8 mouse cellular contexts compared by ENCODE assay signal in genomic region chr13:88821440-88822331, GRCm38 (mm10). TPM values are rescaled to one million over a fixed set of nuclear protein-coding genes. Genes with fewer than 3 reads are reported as not detected.
DNase-seq lines count a peak whose midpoint lies in the region; ATAC-seq and TF ChIP-seq lines count a peak whose summit lies in the region.

Gene Edil3, plus strand, starts transcription at chr13:88821472.

- TF ChIP-seq CTCF in forebrain, postnatal 0 days (IDR thresholded peaks at IDR 0.05; ENCODE audit: low read depth), result no peak

- peak within 1 kb of the TSS; percentile 68 for H3K4me2 ChIP-seq in forebrain, postnatal 0 days (ENCODE audit: low read depth)
- peak within 1 kb of the TSS; percentile 94 for H3K4me2 ChIP-seq in kidney, embryonic 16.5 days (replicated peaks; ENCODE audit: low read depth, low read length)
- H3K4me2 ChIP-seq in liver, embryonic 11.5 days, result peak within 1 kb of the TSS; percentile 85
- peak within 1 kb of the TSS; percentile 92 for H3K4me2 ChIP-seq in myocyte (ENCODE audit: low read depth)

- H3ac ChIP-seq in myocyte (ENCODE audit: control insufficient read depth, insufficient read length), result peak within 1 kb of the TSS; percentile 79

- H3K4me3 ChIP-seq in forebrain, postnatal 0 days (ENCODE audit: low read depth, low read length), result peak within 1 kb of the TSS; percentile 65
- H3K4me3 ChIP-seq in kidney, embryonic 16.5 days (ENCODE audit: low read length), result peak within 1 kb of the TSS; percentile 65
- H3K4me3 ChIP-seq in liver, embryonic 11.5 days (ENCODE audit: low read depth, low read length), result peak within 1 kb of the TSS; percentile 59
- H3K4me3 ChIP-seq in myocyte, result peak within 1 kb of the TSS; percentile 82

- H3K4me1 ChIP-seq in forebrain, postnatal 0 days (ENCODE audit: insufficient read depth), result 0 out of 2 replicates have a peak, but pooled peaks cover 8% of the 10 kb centered on the region
- peaks cover 10% of the 10 kb centered on the region for H3K4me1 ChIP-seq in kidney, embryonic 16.5 days (ENCODE audit: insufficient read depth, low read length)
- no peaks in the 10 kb centered on the region; the same call in 1 of the 2 replicates for H3K4me1 ChIP-seq in liver, embryonic 11.5 days (replicated peaks; ENCODE audit: control insufficient read depth, insufficient read depth, low read length)

- no peak for DNase-seq in cerebellum, adult 9-11 months
- peak; percentile 51 for DNase-seq in R1 (ENCODE audit: low read depth, low spot score)
- peak; percentile 75 for DNase-seq in forebrain, postnatal 0 days
- peak; percentile 50 for DNase-seq in liver, embryonic 11.5 days (ENCODE audit: low spot score)

- H3K79me2 ChIP-seq in myocyte (ENCODE audit: control insufficient read depth, insufficient read depth), result peaks cover 32% of the 10 kb centered on the region

- H3K27me3 ChIP-seq in forebrain, postnatal 0 days (ENCODE audit: insufficient read depth, low read length), result no peaks in the 10 kb centered on the region
- peaks cover 15% of the 10 kb centered on the region; the same call in 1 of the 2 replicates for H3K27me3 ChIP-seq in kidney, embryonic 16.5 days (ENCODE audit: insufficient read depth, low read length)
- H3K27me3 ChIP-seq in liver, embryonic 11.5 days (replicated peaks; ENCODE audit: control insufficient read depth, insufficient read depth, low read length), result peaks cover 28% of the 10 kb centered on the region
- H3K27me3 ChIP-seq in myocyte (ENCODE audit: control insufficient read depth, insufficient read depth, insufficient read length), result no peaks in the 10 kb centered on the region

- no peaks in the 10 kb centered on the region for H3K9me3 ChIP-seq in forebrain, postnatal 0 days (ENCODE audit: low read length)
- H3K9me3 ChIP-seq in kidney, embryonic 16.5 days (ENCODE audit: low read length), result no peaks in the 10 kb centered on the region
- H3K9me3 ChIP-seq in liver, embryonic 11.5 days (ENCODE audit: control insufficient read depth, low read length), result no peaks in the 10 kb centered on the region

- ATAC-seq in cerebellum, adult (ENCODE audit: insufficient number of reproducible peaks, low FRiP score, low TSS enrichment), result peak; percentile 40; the same call in 1 of the 2 replicates
- peak; percentile 89 for ATAC-seq in forebrain, postnatal 0 days
- peak; percentile 90 for ATAC-seq in kidney, embryonic 16.5 days (ENCODE audit: low FRiP score, low TSS enrichment)
- ATAC-seq in liver, embryonic 11.5 days (replicated peaks; ENCODE audit: low FRiP score), result peak; percentile 10; the same call in 1 of the 2 replicates
- ATAC-seq in activated CD4-positive, CD25-positive, alpha-beta regulatory T cell, adult 4 months, result no peak

- peak; percentile 62 for TF ChIP-seq POLR2A in myocyte (IDR thresholded peaks at IDR 0.05; ENCODE audit: insufficient read length, low read depth)

- no peaks in the 10 kb centered on the region for H3K36me3 ChIP-seq in forebrain, postnatal 0 days (ENCODE audit: insufficient read depth)
- no peaks in the 10 kb centered on the region for H3K36me3 ChIP-seq in kidney, embryonic 16.5 days (ENCODE audit: insufficient read depth, low read length)
- H3K36me3 ChIP-seq in liver, embryonic 11.5 days (ENCODE audit: control insufficient read depth, insufficient read depth, low read length), result no peaks in the 10 kb centered on the region
- no peaks in the 10 kb centered on the region for H3K36me3 ChIP-seq in myocyte (ENCODE audit: control insufficient read depth, insufficient read depth)

- H3K9ac ChIP-seq in forebrain, postnatal 0 days, result peak within 1 kb of the TSS; percentile 82
- H3K9ac ChIP-seq in kidney, embryonic 16.5 days (replicated peaks; ENCODE audit: low read length), result peak within 1 kb of the TSS; percentile 73
- peak within 1 kb of the TSS; percentile 53 for H3K9ac ChIP-seq in liver, embryonic 11.5 days (ENCODE audit: low read depth, low read length)

- WGBS in forebrain, postnatal 0 days, result 3% methylated on average over 56 of the region's 60 CpGs
- under 1% methylated on average over 58 of the region's 60 CpGs for WGBS in kidney, embryonic 16.5 days
- under 1% methylated on average over 59 of the region's 60 CpGs for WGBS in liver, embryonic 11.5 days

- H3K27ac ChIP-seq in forebrain, postnatal 0 days (ENCODE audit: low read depth, low read length), result peak within 1 kb of the TSS; percentile 75
- H3K27ac ChIP-seq in kidney, embryonic 16.5 days (ENCODE audit: low read length), result no peak within 1 kb of the TSS
- H3K27ac ChIP-seq in liver, embryonic 11.5 days (ENCODE audit: low read depth, low read length), result no peak within 1 kb of the TSS

TF ChIP-seq in myocyte, 11 proteins besides CTCF, POLR2A, EP300 and RAD21:
- no peak for TF ChIP-seq TCF3 (IDR thresholded peaks at IDR 0.05; ENCODE audit: insufficient read length, low read depth)
- TF ChIP-seq MYOG (IDR thresholded peaks at IDR 0.05; ENCODE audit: control insufficient read depth in 1 of 3, insufficient read depth in 1 of 3, insufficient read length in 2 of 3, low read depth in 2 of 3), result no peak
- TF ChIP-seq MYOD1 (IDR thresholded peaks at IDR 0.05; ENCODE audit: control insufficient read depth in 1 of 3, insufficient read length in 2 of 3, low read depth in 2 of 3), result no peak
- no peak for TF ChIP-seq MAX (IDR thresholded peaks at IDR 0.05; ENCODE audit: low read depth)
- peak; percentile 47 for TF ChIP-seq POLR2AphosphoS2 (IDR thresholded peaks at IDR 0.05; ENCODE audit: insufficient read length, low read depth)

RNA-seq across cellular contexts. Expression of gene Edil3, which starts in this region (rescaled TPM):
- total RNA-seq in forebrain, postnatal 0 days (2014; rRNA removed), result 64.7 and 75.1 TPM in 2 replicates
- polyA plus RNA-seq in forebrain, postnatal 0 days (2015; fragmentation: Nextera tagmentation; extraction: Ambion mirVana), result 25.8 and 36.4 TPM in 2 replicates
- polyA plus RNA-seq in kidney, embryonic 16.5 days (2015; fragmentation: Nextera tagmentation; extraction: Ambion mirVana), result 5.6 and 6.1 TPM in 2 replicates
- polyA plus RNA-seq in liver, embryonic 11.5 days (2014; fragmentation: Nextera tagmentation; extraction: Ambion mirVana), result 1.6 and 2.7 TPM in 2 replicates
- polyA plus RNA-seq in myocyte (2012; fragmentation: generic; extraction: Trizol), result 7.4 TPM
- polyA plus RNA-seq in activated CD4-positive, CD25-positive, alpha-beta regulatory T cell, adult 4 months (2017; shearing (Covaris generic)), result under 1 TPM in 1 of 2 experiments, not detected in 1; 0.18 TPM
